Mouse (Mus musculus): ENCODE data around the gene Gm12184.
"Not testable (repeated sequence)": the region's sequence is repeated elsewhere in the genome, so short reads cannot be mapped to it uniquely, and the experiment has no call there.

The Gm12184 gene

GRCm38 (mm10) chr11:48799921-48800701 lies 26.3 kb downstream of the Gm12184 start, which contains the start of gene Rack1:
Rack1 (plus strand) TSS chr11:48800332.
- DNase-seq (ENCODE audit: low read depth), result peak; percentile 97

DNA sequence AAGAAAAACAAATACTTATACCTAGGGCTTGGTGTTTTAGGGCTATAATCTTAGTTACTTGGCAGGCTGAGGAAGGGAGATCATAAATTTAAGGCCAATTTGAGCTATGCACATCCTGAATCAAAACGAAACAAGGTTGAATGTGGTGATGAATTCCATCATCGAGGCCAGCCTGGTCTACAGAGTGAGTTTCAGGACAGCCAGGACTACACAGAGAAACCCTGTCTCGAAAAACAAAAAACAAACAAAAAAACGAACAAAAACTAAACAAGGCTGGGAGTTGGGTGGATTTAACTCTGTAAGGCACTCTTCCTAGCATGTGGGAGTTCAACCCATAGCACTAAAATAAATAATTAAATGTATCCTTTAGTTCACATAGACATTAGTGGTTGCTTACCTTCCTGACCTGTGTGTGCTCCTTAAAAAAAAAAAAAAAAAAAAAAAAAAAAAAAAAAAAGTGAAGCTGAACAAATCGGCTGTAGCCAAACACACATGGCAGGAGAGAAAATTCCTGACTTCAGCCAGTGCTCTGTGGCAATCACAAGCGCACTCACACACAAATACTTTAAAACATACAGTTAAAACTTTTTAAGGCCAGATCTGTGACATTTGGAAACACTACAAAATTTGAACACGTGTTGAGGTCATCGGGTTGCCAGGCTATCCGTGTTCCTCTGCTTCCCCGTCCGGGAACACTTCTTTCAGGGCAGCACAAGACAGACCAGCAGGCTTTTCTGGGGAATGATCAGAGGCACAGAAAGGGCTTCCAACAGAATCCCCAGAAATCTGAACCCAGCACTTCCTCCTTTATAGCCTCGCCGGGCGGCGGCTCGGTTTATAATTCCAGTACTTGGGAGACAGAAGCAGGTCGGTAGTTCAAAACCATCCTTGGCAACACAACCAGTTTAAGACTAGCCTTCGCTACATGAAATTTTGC lies 27.2 kb downstream of the Gm12184 start:
- peak; percentile 43 for DNase-seq (ENCODE audit: low read depth)

DNA sequence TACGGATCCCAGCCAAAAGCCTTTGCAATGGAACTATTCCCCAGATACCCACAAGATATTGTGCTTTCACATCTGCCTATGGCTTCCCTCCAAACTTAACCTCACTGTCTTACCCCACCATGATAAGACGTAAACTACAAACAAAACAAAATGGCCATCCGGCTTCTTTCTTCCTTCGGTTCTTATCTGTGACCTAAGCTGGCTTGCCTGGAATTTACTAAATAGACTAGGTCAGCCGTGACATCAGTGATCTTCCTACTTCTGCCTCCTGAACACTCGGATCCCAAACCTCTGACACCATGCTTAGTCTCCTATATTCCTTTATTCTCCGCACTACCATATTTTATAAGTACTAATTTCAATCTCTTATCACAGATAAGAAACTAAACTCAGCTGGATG lies 28.1 kb downstream of the Gm12184 start:
- no peak for DNase-seq (ENCODE audit: low read depth)

DNA sequence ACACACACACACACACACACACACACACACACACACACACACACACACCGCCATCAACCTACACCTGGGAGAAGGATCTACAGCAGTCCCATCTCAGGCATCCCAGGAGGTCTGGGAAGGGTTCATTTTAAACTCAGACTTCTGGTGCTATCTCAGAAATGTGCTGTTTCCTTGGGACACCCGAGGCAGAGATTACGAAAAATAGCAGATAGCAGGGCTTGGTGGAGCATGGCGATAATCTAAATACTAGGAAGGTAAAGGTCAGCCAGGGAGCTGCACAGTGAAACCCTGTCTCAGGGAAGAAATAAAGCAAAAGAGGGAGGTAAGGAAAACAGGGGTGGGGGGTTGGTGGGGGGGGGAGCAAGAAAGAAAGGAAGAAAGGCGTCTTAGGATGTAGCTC lies 29.2 kb downstream of the Gm12184 start:
- DNase-seq (ENCODE audit: low read depth), result no peak

GRCm38 (mm10) chr11:48796290-48796689 lies 30.2 kb downstream of the Gm12184 start:
- no peak for DNase-seq (ENCODE audit: low read depth)

GRCm38 (mm10) chr11:48795221-48795620 lies 31.2 kb downstream of the Gm12184 start:
- no peak for DNase-seq (ENCODE audit: low read depth)

GRCm38 (mm10) chr11:48793184-48793583 lies 33.3 kb downstream of the Gm12184 start:
- DNase-seq (ENCODE audit: low read depth), result no peak

DNA sequence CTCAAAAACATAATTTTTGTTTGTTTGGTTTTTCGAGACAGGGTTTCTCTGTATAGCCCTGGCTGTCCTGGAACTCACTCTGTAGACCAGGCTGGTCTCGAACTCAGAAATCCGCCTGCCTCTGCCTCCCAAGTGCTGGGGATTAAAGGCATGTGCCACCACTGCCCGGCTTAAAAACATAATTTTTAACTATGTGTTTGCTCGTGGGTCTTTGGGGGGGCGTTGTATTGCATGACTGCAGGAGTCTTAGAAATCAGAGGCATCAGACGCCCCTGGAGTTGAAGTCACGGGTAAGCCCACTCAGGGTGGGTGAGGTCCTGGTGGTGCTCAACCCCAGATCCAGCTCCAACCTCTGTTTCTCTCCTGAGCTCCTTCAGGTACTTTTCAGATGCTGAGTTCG lies 34.6 kb downstream of the Gm12184 start:
- not testable (repeated sequence) for DNase-seq (ENCODE audit: low read depth)

DNA sequence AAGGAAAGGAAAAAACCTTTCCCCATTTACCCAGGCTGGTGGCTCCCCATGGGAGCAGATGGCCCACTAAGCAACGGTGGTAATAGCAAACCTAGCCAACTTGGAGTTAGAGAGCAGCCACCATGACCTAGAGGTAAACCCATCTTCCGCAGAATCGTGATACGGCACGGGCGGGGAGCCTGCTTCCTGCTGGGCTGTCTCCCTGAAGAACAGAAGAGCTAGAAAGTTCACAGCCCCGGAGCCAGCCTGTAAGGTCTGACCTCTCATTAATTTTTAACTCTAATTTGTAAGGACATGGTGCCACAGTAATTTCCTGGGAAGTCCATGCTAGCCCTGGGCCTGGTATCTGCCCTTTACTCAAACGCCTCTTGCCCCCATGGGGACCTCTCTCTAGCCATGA lies 35.5 kb downstream of the Gm12184 start:
- DNase-seq (ENCODE audit: low read depth), result no peak

- DNase-seq (ENCODE audit: low read depth), result peak; percentile 87
Observed at GRCm38 (mm10) chr11:48789973-48790823, 36.3 kb downstream of the Gm12184 start.

GRCm38 (mm10) chr11:48789215-48789614 lies 37.2 kb downstream of the Gm12184 start:
- DNase-seq (ENCODE audit: low read depth), result no peak

- DNase-seq (ENCODE audit: low read depth), result peak; percentile 95
Observed at GRCm38 (mm10) chr11:48788311-48789089, 38.0 kb downstream of the Gm12184 start.

DNA sequence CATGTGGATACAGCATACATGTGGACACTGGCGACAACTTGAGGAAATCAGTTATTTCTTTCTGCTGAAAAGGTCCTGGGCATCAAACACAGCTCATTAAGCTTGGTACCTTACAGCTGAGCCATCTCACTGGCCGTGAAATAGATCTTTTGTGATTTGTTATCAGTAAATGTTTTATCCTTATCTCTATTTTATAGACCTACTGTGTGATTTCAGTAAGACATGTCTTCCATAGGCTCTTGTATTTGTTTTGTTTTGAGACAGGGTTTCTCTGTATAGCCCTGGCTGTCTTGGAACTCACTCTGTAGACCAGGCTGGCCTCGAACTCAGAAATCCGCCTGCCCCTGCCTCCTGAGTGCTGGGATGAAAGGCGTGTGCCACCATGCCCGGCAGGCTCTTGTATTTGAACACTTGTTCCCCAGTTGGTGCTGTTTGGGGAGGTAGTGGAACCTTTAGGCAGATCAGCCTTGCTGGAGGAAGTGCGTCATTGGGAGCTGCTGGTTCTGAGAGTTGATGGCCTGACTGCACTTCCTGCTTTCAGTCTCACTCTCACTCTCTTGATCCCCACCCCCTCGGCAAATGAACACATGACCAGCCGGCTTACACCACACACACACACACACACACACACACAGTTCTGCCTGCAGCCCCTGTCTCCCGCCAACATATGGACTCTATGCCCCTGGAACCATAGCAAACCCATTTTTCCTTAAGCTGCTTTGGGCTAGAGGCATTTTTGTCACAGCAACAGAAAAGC lies 38.8 kb downstream of the Gm12184 start:
- DNase-seq (ENCODE audit: low read depth), result peak; percentile 97

DNA sequence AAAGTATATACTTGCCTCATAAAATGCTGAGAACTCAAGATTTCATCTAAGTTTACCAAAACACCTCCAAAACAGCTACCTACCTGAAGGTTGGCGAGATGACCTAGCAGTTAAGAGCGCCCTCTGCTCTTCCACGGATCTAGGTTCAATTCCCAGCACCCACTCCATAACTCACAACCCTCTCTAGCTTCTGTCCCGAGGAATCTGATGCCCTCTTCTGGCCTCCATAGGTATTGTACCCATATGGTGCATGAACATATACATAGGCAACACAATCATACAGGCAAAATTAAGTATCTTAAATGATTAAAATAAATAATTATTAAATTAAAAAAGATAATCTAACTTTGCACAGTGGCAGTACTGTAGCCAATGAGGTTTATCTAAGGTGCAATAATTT lies 44.2 kb downstream of the Gm12184 start:
- DNase-seq (ENCODE audit: low read depth), result no peak

- peak; percentile 79 for DNase-seq (ENCODE audit: low read depth)
Observed at GRCm38 (mm10) chr11:48779450-48779849, 47.0 kb downstream of the Gm12184 start.

GRCm38 (mm10) chr11:48777303-48777702 lies 49.2 kb downstream of the Gm12184 start:
- no peak for DNase-seq (ENCODE audit: low read depth)

DNA sequence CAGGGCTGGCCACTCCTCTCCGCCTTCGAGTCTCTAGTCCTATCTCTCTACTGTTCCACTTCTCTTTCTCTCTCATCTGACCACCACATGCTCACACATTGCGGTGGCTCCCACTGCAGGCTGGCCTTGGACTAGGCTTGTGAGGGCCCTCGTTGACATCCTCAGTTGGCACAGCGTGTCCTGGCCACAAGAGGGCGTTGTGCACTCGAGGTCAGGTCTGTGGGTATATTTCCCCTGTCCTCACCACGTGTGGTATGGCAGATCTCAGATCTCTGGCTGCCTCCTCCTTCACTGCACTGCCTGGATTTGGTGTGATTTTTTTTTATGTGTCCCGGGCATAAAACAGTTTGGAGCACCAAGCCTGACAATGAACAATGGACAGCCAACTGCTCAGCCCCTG lies 49.8 kb downstream of the Gm12184 start:
- peak; percentile 79 for DNase-seq (ENCODE audit: low read depth)

- peak; percentile 80 for DNase-seq (ENCODE audit: low read depth)
Observed at GRCm38 (mm10) chr11:48775483-48775882, 51.0 kb downstream of the Gm12184 start.
